Mouse (Mus musculus): Measurements from ENCODE around the gene Cep19. TPM values are rescaled to one million over a fixed set of nuclear protein-coding genes. Genes with fewer than 3 reads are reported as not detected.

Gene Cep19
- total and polyA plus RNA-seq, 3 experiments = 17.6 to 31.3 (median 29.4) TPM

GRCm38 (mm10) chr16:32114406-32114805, 14.8 kb downstream of the Cep19 start:
- Histone ChIP-seq H3K4me1 (ENCODE audit: control insufficient read depth in 1 of 2, insufficient read depth in 2 of 2) (peaks cover 4 to 44% of the 10 kb centered on the region in 2 experiments; a peak in 3 of 4 replicates), H3K4me2 (ENCODE audit: insufficient read depth, low read depth, poor library complexity, severe bottlenecking) (no peak overlapping the region), H3K4me3 (replicated peaks in 1 of 3; ENCODE audit: low read depth in 2 of 3, low read length in 2 of 3, poor library complexity in 1 of 3) (no peak overlapping the region), H3K36me3 (replicated peaks in 1 of 2; ENCODE audit: control insufficient read depth in 1 of 2, insufficient read depth in 1 of 2, low read length in 1 of 2) (peaks cover 0 to 6% of the 10 kb centered on the region in 2 experiments), H3K27me3 (replicated peaks) (no peaks in the 10 kb centered on the region), H3K79me2 (replicated peaks; ENCODE audit: control insufficient read depth, extremely low read depth, insufficient read depth, poor library complexity, severe bottlenecking) (no peaks in the 10 kb centered on the region), H3K9ac (ENCODE audit: insufficient read depth, low read depth) (no peak overlapping the region), H3K9me3 (replicated peaks; ENCODE audit: low read length) (no peaks in the 10 kb centered on the region), H3K27ac (ENCODE audit: insufficient read depth, low read depth) (no peak overlapping the region)
- in situ Hi-C loops (cut with MboI; ENCODE audit: low pct_ligation_motif_present, low pct_unique_long_range_greater_than_20kb, low sequenced_read_pairs) (loop anchor here (5.0 kb wide), 1 partner anchor 88 kb away; no protein-coding TSS in a partner anchor), dilution Hi-C loops (cut with MboI; ENCODE audit: extremely low pct_ligation_motif_present, extremely low pct_unique_long_range_greater_than_20kb, low sequenced_read_pairs) (no loop called here)
- no peak for DNase-seq (ENCODE audit: extremely low read depth)
- TF ChIP-seq IRF4 (IDR thresholded peaks at IDR 0.05; ENCODE audit: low read depth, low read length) (0 out of 2 replicates have a peak, but pooled peaks have one; percentile 3), MYC (IDR thresholded peaks at IDR 0.05; ENCODE audit: low read depth, low read length) (no peak), NELFE (IDR thresholded peaks at IDR 0.05; ENCODE audit: low read depth, low read length) (no peak)

GRCm38 (mm10) chr16:32114968-32115695, 15.5 kb downstream of the Cep19 start:
- Histone ChIP-seq H3K4me2 (ENCODE audit: insufficient read depth, low read depth, poor library complexity, severe bottlenecking) (peak overlapping the region; percentile 46; the same call in 1 of the 2 replicates), H3K4me1 (ENCODE audit: control insufficient read depth in 1 of 2, insufficient read depth in 2 of 2) (peaks cover 4 to 44% of the 10 kb centered on the region in 2 experiments; a peak in 3 of 4 replicates), H3K9me3 (replicated peaks; ENCODE audit: low read length) (no peaks in the 10 kb centered on the region), H3K9ac (ENCODE audit: insufficient read depth, low read depth) (no peak overlapping the region; the same call in 1 of the 2 replicates), H3K27me3 (replicated peaks) (no peaks in the 10 kb centered on the region), H3K4me3 (replicated peaks in 1 of 3; ENCODE audit: low read depth in 2 of 3, low read length in 2 of 3, poor library complexity in 1 of 3) (no peak overlapping the region), H3K79me2 (replicated peaks; ENCODE audit: control insufficient read depth, extremely low read depth, insufficient read depth, poor library complexity, severe bottlenecking) (no peaks in the 10 kb centered on the region), H3K27ac (ENCODE audit: insufficient read depth, low read depth) (no peak overlapping the region), H3K36me3 (replicated peaks in 1 of 2; ENCODE audit: control insufficient read depth in 1 of 2, insufficient read depth in 1 of 2, low read length in 1 of 2) (peaks cover 0 to 3% of the 10 kb centered on the region in 2 experiments)
- DNase-seq (ENCODE audit: extremely low read depth) = peak; percentile 90
- dilution Hi-C loops (cut with MboI; ENCODE audit: extremely low pct_ligation_motif_present, extremely low pct_unique_long_range_greater_than_20kb, low sequenced_read_pairs) = no loop called here
- in situ Hi-C loops (cut with MboI; ENCODE audit: low pct_ligation_motif_present, low pct_unique_long_range_greater_than_20kb, low sequenced_read_pairs) = loop anchor here (5.0 kb wide), 1 partner anchor 87 kb away; no protein-coding TSS in a partner anchor
- TF ChIP-seq MYC (IDR thresholded peaks at IDR 0.05; ENCODE audit: low read depth, low read length) (peak; percentile 69; the same call in 1 of the 2 replicates), ELF1 (IDR thresholded peaks at IDR 0.05; ENCODE audit: low read depth, low read length) (peak; percentile 53; the same call in 1 of the 2 replicates), RCOR1 (conservative IDR thresholded peaks at IDR 0.05; ENCODE audit: low read depth, low read length) (0 out of 2 replicates have a peak, but pooled peaks have one; percentile 47), NRF1 (IDR thresholded peaks at IDR 0.05; ENCODE audit: low read depth, low read length) (0 out of 2 replicates have a peak, but pooled peaks have one; percentile 33), TCF12 (IDR thresholded peaks at IDR 0.05; ENCODE audit: low read depth, low read length) (peak; percentile 58; the same call in 1 of the 2 replicates), JUN (IDR thresholded peaks at IDR 0.05; ENCODE audit: insufficient read depth, low read depth, low read length) (no peak; the same call in 1 of the 2 replicates), USF1 (IDR thresholded peaks at IDR 0.05; ENCODE audit: low read depth, low read length) (no peak), ZKSCAN1 (IDR thresholded peaks at IDR 0.05; ENCODE audit: borderline replicate concordance, low read depth, low read length) (no peak), MAX (IDR thresholded peaks at IDR 0.05; ENCODE audit: low read length) (peak; percentile 11; the same call in 1 of the 2 replicates), UBTF (IDR thresholded peaks at IDR 0.05; ENCODE audit: low read depth, low read length) (peak; percentile 56; the same call in 1 of the 2 replicates), GABPA (IDR thresholded peaks at IDR 0.05; ENCODE audit: insufficient replicate concordance, low read depth, low read length) (no peak), PAX5 (IDR thresholded peaks at IDR 0.05; ENCODE audit: low read length) (no peak), ZC3H11A (IDR thresholded peaks at IDR 0.05; ENCODE audit: low read depth, low read length) (peak; percentile 98), IRF4 (IDR thresholded peaks at IDR 0.05; ENCODE audit: low read depth, low read length) (peak; percentile 58), CTCF (conservative IDR thresholded peaks at IDR 0.05 in 1 of 2, IDR thresholded peaks at IDR 0.05 in 1 of 2; ENCODE audit: low read depth in 2 of 2, low read length in 2 of 2) (peak; percentile 92 to 99), E2F4 (IDR thresholded peaks at IDR 0.05; ENCODE audit: insufficient replicate concordance, low read depth, low read length) (peak; percentile 85; the same call in 1 of the 2 replicates), JUND (conservative IDR thresholded peaks at IDR 0.05; ENCODE audit: low read depth, low read length) (0 out of 2 replicates have a peak, but pooled peaks have one; percentile 37), ZMIZ1 (IDR thresholded peaks at IDR 0.05; ENCODE audit: low read depth, low read length) (no peak), KAT2A (IDR thresholded peaks at IDR 0.05; ENCODE audit: insufficient replicate concordance, low read length) (0 out of 2 replicates have a peak, but pooled peaks have one; percentile 26), CHD1 (IDR thresholded peaks at IDR 0.05; ENCODE audit: low read depth, low read length) (no peak), CHD2 (IDR thresholded peaks at IDR 0.05; ENCODE audit: low read length) (peak; percentile 69), MAZ (IDR thresholded peaks at IDR 0.05; ENCODE audit: low read depth, low read length) (peak; percentile 91), NELFE (IDR thresholded peaks at IDR 0.05; ENCODE audit: low read depth, low read length) (peak; percentile 66; the same call in 1 of the 2 replicates), MXI1 (IDR thresholded peaks at IDR 0.05; ENCODE audit: low read depth, low read length) (peak; percentile 74; the same call in 1 of the 2 replicates), MEF2A (IDR thresholded peaks at IDR 0.05; ENCODE audit: borderline replicate concordance, low read depth, low read length) (peak; percentile 67; the same call in 1 of the 2 replicates), EP300 (IDR thresholded peaks at IDR 0.05; ENCODE audit: low read length) (peak; percentile 3; the same call in 1 of the 2 replicates), MAFK (IDR thresholded peaks at IDR 0.05; ENCODE audit: insufficient replicate concordance, low read length) (no peak), POLR2A (IDR thresholded peaks at IDR 0.05; ENCODE audit: low read depth, low read length) (0 out of 2 replicates have a peak, but pooled peaks have one; percentile 41), SIN3A (IDR thresholded peaks at IDR 0.05; ENCODE audit: low read length) (peak; percentile 74; the same call in 1 of the 2 replicates)

Data from CH12.LX (cell line).